27 mouse cellular contexts compared by ENCODE assay signal in genomic region chr11:83593453-83593852, GRCm38 (mm10). TPM values are rescaled to one million over a fixed set of nuclear protein-coding genes. Genes with fewer than 3 reads are reported as not detected.
"Had no signal": no experiment of that assay in that cellular context is flagged by ENCODE, and none has a peak within 500 bp of the region (broad histone marks: within the 10 kb centered on the region; RNA-seq: fewer than 3 reads in every experiment).

No protein-coding gene starts in this region.

- H3K9ac ChIP-seq: liver, embryonic 12.5 days; liver, embryonic 14.5 days; lung, embryonic 14.5 days; midbrain, embryonic 13.5 days; midbrain, embryonic 15.5 days; neural tube, embryonic 13.5 days; neural tube, embryonic 15.5 days; stomach, embryonic 15.5 days had no signal

- H3K9me3 ChIP-seq: liver, embryonic 12.5 days; megakaryocyte, embryonic 14.5 days; midbrain, embryonic 13.5 days; midbrain, embryonic 15.5 days; neural tube, embryonic 13.5 days; neural tube, embryonic 15.5 days; stomach, embryonic 15.5 days had no signal

- H3K27me3 ChIP-seq: liver, embryonic 12.5 days; midbrain, embryonic 13.5 days; midbrain, embryonic 15.5 days; neural tube, embryonic 13.5 days; neural tube, embryonic 15.5 days; stomach, embryonic 15.5 days had no signal

- H3K4me1 ChIP-seq: liver, embryonic 12.5 days; midbrain, embryonic 13.5 days; midbrain, embryonic 15.5 days; neural tube, embryonic 13.5 days; neural tube, embryonic 15.5 days; stomach, embryonic 15.5 days had no signal

- DNase-seq: lung, embryonic 14.5 days; lung, postnatal 10 days; retina, postnatal 1 day; right cerebral cortex, adult 18-20 months; right cerebral cortex, postnatal 25 days; right cerebral cortex, postnatal 4 days; spleen, adult 18-20 months; thymus, adult 18-20 months; thymus, postnatal 36 days had no signal

- H3K36me3 ChIP-seq: liver, embryonic 12.5 days; midbrain, embryonic 13.5 days; midbrain, embryonic 15.5 days; neural tube, embryonic 13.5 days; neural tube, embryonic 15.5 days; stomach, embryonic 15.5 days had no signal

- ATAC-seq: liver, embryonic 12.5 days; midbrain, embryonic 13.5 days; midbrain, embryonic 15.5 days had no signal

- H3K4me2 ChIP-seq: liver, embryonic 12.5 days; lung, embryonic 14.5 days; midbrain, embryonic 11.5 days; midbrain, embryonic 13.5 days; midbrain, embryonic 15.5 days; neural tube, embryonic 13.5 days; neural tube, embryonic 15.5 days; stomach, embryonic 15.5 days had no signal

- H3K4me3 ChIP-seq: liver, embryonic 12.5 days; megakaryocyte, embryonic 14.5 days; midbrain, embryonic 13.5 days; midbrain, embryonic 15.5 days; myocyte; neural tube, embryonic 13.5 days; neural tube, embryonic 15.5 days; stomach, embryonic 15.5 days had no signal

- H3K27ac ChIP-seq: liver, embryonic 12.5 days; liver, embryonic 14.5 days; midbrain, embryonic 13.5 days; midbrain, embryonic 15.5 days; neural tube, embryonic 13.5 days; neural tube, embryonic 15.5 days; stomach, embryonic 15.5 days; stomach, postnatal 0 days had no signal

RNA-seq across cellular contexts. Expression of gene Rpl9-ps1, which starts 52.0 kb away (rescaled TPM):
- total RNA-seq: liver, adult 2 months had no signal
- polyA plus RNA-seq: liver, adult 2 months; liver, embryonic 12.5 days; liver, embryonic 14.5 days; liver, embryonic 16.5 days; lung, embryonic 14.5 days; lung, embryonic 16.5 days; midbrain, embryonic 11.5 days; midbrain, embryonic 13.5 days; midbrain, embryonic 15.5 days; myocyte; neural tube, embryonic 11.5 days; neural tube, embryonic 13.5 days; neural tube, embryonic 15.5 days; small intestine, adult 2 months; stomach, embryonic 15.5 days; stomach, postnatal 0 days; testis, adult 2 months; thymus, postnatal 0 days had no signal

RNA-seq across cellular contexts. Expression of gene Ccl3, which starts 55.7 kb away (rescaled TPM):
- polyA plus RNA-seq: myocyte; testis, adult 2 months had no signal
